Mouse (Mus musculus) heart, postnatal 0 days (tissue): ENCODE data around the gene P4hb.

Experiments
- CTCF ChIP-seq: IDR thresholded peaks from 2 replicates; pipeline ENCODE4 v1.5.1; 2016; ENCODE audit warnings: antibody characterized with exemption, control low read depth, low read depth
- EP300 ChIP-seq: IDR thresholded peaks from 2 replicates; pipeline ENCODE4 v1.6.1; 2016; ENCODE audit warnings: antibody characterized with exemption, low read depth

- TF ChIP-seq CTCF: no peak
- no peak for TF ChIP-seq EP300
Observed at GRCm38 (mm10) chr11:120603545-120603944, 30.5 kb upstream of the P4hb start.
